ENCODE assay signal across 8 mouse cellular contexts in the genomic region with DNA sequence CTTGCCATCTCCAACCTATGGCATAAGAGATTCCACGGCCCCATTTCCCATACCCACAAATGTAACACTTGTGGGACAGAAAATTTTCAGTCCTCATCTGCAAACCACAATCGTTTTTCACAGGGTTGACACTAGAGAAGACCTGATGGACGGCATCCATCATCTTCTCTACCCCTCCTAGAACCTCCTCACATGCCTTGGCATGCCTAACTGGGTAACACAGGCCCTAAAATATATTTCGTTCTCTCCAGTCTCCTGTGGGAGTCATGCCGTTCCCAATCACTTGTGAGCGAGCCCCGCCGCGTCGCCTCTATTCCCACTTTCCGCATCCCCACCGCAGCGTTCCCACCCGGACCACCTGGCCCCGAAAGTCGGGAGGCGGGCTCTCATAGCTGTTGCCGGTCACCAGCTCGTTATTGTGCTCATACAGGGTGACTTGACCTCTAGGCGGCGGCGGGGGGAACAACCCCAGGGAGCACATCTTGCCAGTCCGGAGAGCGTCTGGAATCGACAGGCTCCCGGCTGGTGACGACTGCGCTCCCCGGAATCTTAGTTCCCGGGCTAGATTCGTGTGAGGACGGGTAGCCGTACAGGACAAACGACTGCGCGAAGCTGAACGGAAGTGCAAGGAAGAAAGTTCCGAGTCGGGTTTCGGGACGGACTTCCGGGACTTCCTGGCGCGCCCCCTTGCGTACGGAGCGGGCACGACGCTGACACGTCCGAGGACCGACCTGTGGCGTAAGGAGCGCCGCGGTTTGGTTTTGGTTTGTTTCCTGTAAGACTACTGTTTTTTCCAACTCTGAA. TPM values are rescaled to one million over a fixed set of nuclear protein-coding genes. Genes with fewer than 3 reads are reported as not detected.
A peak's percentile ranks its signal among the peaks of the same experiment; 100 is the strongest.
DNase-seq lines count a peak whose midpoint lies in the region; ATAC-seq and TF ChIP-seq lines count a peak whose summit lies in the region.

A gene (minus strand): TSS at position 634 of the 804 bp plus-strand sequence.

- DNase-seq in heart, postnatal 10 days = peak; percentile 97 to 98
- peak; percentile 87 for DNase-seq in large intestine, adult 2 months (ENCODE audit: low read depth, low spot score)
- DNase-seq in liver, postnatal 0 days = peak; percentile 97
- DNase-seq in testis, postnatal 10 days (ENCODE audit: low spot score) = peak; percentile 98

- peak within 1 kb of the TSS; percentile 89 for H3K4me2 ChIP-seq in forebrain, embryonic 13.5 days
- H3K4me2 ChIP-seq in liver, postnatal 0 days (ENCODE audit: low read depth, low read length) = peak within 1 kb of the TSS; percentile 83
- H3K4me2 ChIP-seq in neural tube, embryonic 14.5 days (ENCODE audit: low read depth, low read length) = peak within 1 kb of the TSS; percentile 88

- H3K27me3 ChIP-seq in ES-Bruce4 (ENCODE audit: control insufficient read depth, insufficient read depth, low read length, poor library complexity, severe bottlenecking) = no peaks in the 10 kb centered on the region
- no peaks in the 10 kb centered on the region; the same call in 1 of the 2 replicates for H3K27me3 ChIP-seq in forebrain, embryonic 13.5 days
- peaks cover 10% of the 10 kb centered on the region for H3K27me3 ChIP-seq in liver, postnatal 0 days (ENCODE audit: insufficient read depth, low read length)
- H3K27me3 ChIP-seq in neural tube, embryonic 14.5 days (ENCODE audit: control insufficient read depth, insufficient read depth, low read length) = no peaks in the 10 kb centered on the region

- H3K9me3 ChIP-seq in ES-Bruce4 (replicated peaks; ENCODE audit: control insufficient read depth, insufficient read depth, low read length, poor library complexity, severe bottlenecking) = no peaks in the 10 kb centered on the region
- no peaks in the 10 kb centered on the region for H3K9me3 ChIP-seq in forebrain, embryonic 13.5 days (replicated peaks)
- no peaks in the 10 kb centered on the region for H3K9me3 ChIP-seq in liver, postnatal 0 days (ENCODE audit: low read length)
- no peaks in the 10 kb centered on the region for H3K9me3 ChIP-seq in neural tube, embryonic 14.5 days (ENCODE audit: control insufficient read depth, low read length)

- TF ChIP-seq EP300 in ES-Bruce4 (IDR thresholded peaks at IDR 0.05; ENCODE audit: insufficient read depth, low read depth, low read length) = peak; percentile 63; the same call in 1 of the 2 replicates
- peak; percentile 63; the same call in 1 of the 2 replicates for TF ChIP-seq EP300 in liver, postnatal 0 days (IDR thresholded peaks at IDR 0.05; ENCODE audit: low read depth)

- TF ChIP-seq POLR2A in ES-Bruce4 (IDR thresholded peaks at IDR 0.05; ENCODE audit: insufficient read depth, low read length) = no peak

- intact Hi-C loops in heart, postnatal 10 days (cut with DNase I) = loop anchor here (2.0 kb wide), 1 partner anchor 26 kb away; no protein-coding TSS in a partner anchor

- H3K4me1 ChIP-seq in ES-Bruce4 (ENCODE audit: control insufficient read depth, insufficient read depth, low read length) = no peaks in the 10 kb centered on the region
- H3K4me1 ChIP-seq in forebrain, embryonic 13.5 days = peaks cover 14% of the 10 kb centered on the region
- H3K4me1 ChIP-seq in liver, postnatal 0 days (ENCODE audit: insufficient read depth) = peaks cover 15% of the 10 kb centered on the region
- peaks cover 12% of the 10 kb centered on the region for H3K4me1 ChIP-seq in neural tube, embryonic 14.5 days (ENCODE audit: control insufficient read depth, insufficient read depth, low read length)

- H3K36me3 ChIP-seq in ES-Bruce4 (ENCODE audit: control insufficient read depth, insufficient read depth, low read length, poor library complexity, severe bottlenecking) = peaks cover 24% of the 10 kb centered on the region
- peaks cover 21% of the 10 kb centered on the region for H3K36me3 ChIP-seq in forebrain, embryonic 13.5 days (ENCODE audit: poor library complexity, severe bottlenecking)
- peaks cover 17% of the 10 kb centered on the region for H3K36me3 ChIP-seq in liver, postnatal 0 days (replicated peaks; ENCODE audit: insufficient read depth, low read length)
- H3K36me3 ChIP-seq in neural tube, embryonic 14.5 days (ENCODE audit: control insufficient read depth, insufficient read depth, low read length) = 0 out of 2 replicates have a peak, but pooled peaks cover 3% of the 10 kb centered on the region

- peak within 1 kb of the TSS; percentile 92 for H3K4me3 ChIP-seq in ES-Bruce4 (ENCODE audit: low read depth, low read length)
- H3K4me3 ChIP-seq in forebrain, embryonic 13.5 days = peak within 1 kb of the TSS; percentile 81
- H3K4me3 ChIP-seq in liver, postnatal 0 days (ENCODE audit: low read depth, low read length) = peak within 1 kb of the TSS; percentile 83
- H3K4me3 ChIP-seq in neural tube, embryonic 14.5 days (ENCODE audit: low read depth, low read length) = peak within 1 kb of the TSS; percentile 73

- peak within 1 kb of the TSS; percentile 85 for H3K27ac ChIP-seq in ES-Bruce4 (ENCODE audit: insufficient read depth, low read length)
- peak within 1 kb of the TSS; percentile 54 for H3K27ac ChIP-seq in forebrain, embryonic 13.5 days
- H3K27ac ChIP-seq in liver, postnatal 0 days (ENCODE audit: low read depth) = peak within 1 kb of the TSS; percentile 77
- H3K27ac ChIP-seq in neural tube, embryonic 14.5 days (ENCODE audit: low read depth, low read length) = peak within 1 kb of the TSS; percentile 45

- peak within 1 kb of the TSS; percentile 89 for H3K9ac ChIP-seq in ES-Bruce4 (ENCODE audit: low read depth, poor library complexity, severe bottlenecking)
- H3K9ac ChIP-seq in forebrain, embryonic 13.5 days = peak within 1 kb of the TSS; percentile 90
- peak within 1 kb of the TSS; percentile 79 for H3K9ac ChIP-seq in liver, postnatal 0 days (replicated peaks)
- peak within 1 kb of the TSS; percentile 71 for H3K9ac ChIP-seq in neural tube, embryonic 14.5 days (replicated peaks; ENCODE audit: low read depth, low read length)

- peak; percentile 87 for ATAC-seq in cerebellum, adult (ENCODE audit: insufficient number of reproducible peaks, low FRiP score, low TSS enrichment)
- ATAC-seq in forebrain, embryonic 13.5 days = peak; percentile 94
- peak; percentile 95 for ATAC-seq in liver, postnatal 0 days
- ATAC-seq in neural tube, embryonic 14.5 days (ENCODE audit: low read depth) = peak; percentile 91

- peak; percentile 77 for TF ChIP-seq CTCF in ES-Bruce4 (IDR thresholded peaks at IDR 0.05; ENCODE audit: low read depth, low read length)
- TF ChIP-seq CTCF in liver, postnatal 0 days (IDR thresholded peaks at IDR 0.05; ENCODE audit: low read depth) = peak; percentile 96

- WGBS in forebrain, embryonic 13.5 days = under 1% methylated on average over 56 of the region's 56 CpGs
- WGBS in large intestine, adult 2 months = under 1% methylated on average over 56 of the region's 56 CpGs
- WGBS in liver, postnatal 0 days (ENCODE audit: insufficient replicate concordance) = under 1% methylated on average over 56 of the region's 56 CpGs
- WGBS in neural tube, embryonic 14.5 days = under 1% methylated on average over 56 of the region's 56 CpGs

RNA-seq across cellular contexts. Expression of the gene that starts here (rescaled TPM):
- polyA plus RNA-seq in ES-Bruce4 (2011; ENCODE audit: insufficient read depth, insufficient read length, low read depth, missing spikeins) = 196 and 252 TPM in 2 replicates
- 64.1 and 66.5 TPM in 2 replicates for polyA plus RNA-seq in forebrain, embryonic 13.5 days (2015; fragmentation: Nextera tagmentation; extraction: Ambion mirVana)
- total RNA-seq in heart, postnatal 10 days (2021) = 10 to 100 TPM; 16.2 to 16.4 TPM
- 31.0 and 35.2 TPM in 2 replicates for polyA plus RNA-seq in large intestine, adult 2 months (2012; rRNA removed)
- polyA plus RNA-seq in liver, postnatal 0 days (2015; fragmentation: Nextera tagmentation; extraction: Ambion mirVana) = 15.6 and 18.8 TPM in 2 replicates
- polyA plus RNA-seq in neural tube, embryonic 14.5 days (2014; fragmentation: Nextera tagmentation; extraction: Ambion mirVana) = 25.8 and 26.8 TPM in 2 replicates

Comparison
In these comparisons a context has a peak if more than half of its experiments do, and no peak if none do; other contexts are left out.
1. Peak in every context shown above with its lines: DNase-seq, ATAC-seq, H3K4me3 ChIP-seq and H3K27ac ChIP-seq.